Mouse (Mus musculus) lung, adult 2 months (tissue): Measurements from ENCODE around the gene Epb41l3. TPM values are rescaled to one million over a fixed set of nuclear protein-coding genes. Genes with fewer than 3 reads are reported as not detected.

Experiments
- DNase-seq: peaks from one replicate; pipeline ENCODE4 v3.0.0; 2022
- H3K4me1 ChIP-seq: fragments of 200-500 bp; 2 replicates; pipeline ENCODE4 v1.6.1; 2011; ENCODE audit warnings: low read length; ENCODE audit not compliant: control insufficient read depth, insufficient read depth
- H3K4me3 ChIP-seq: fragments of 200-500 bp; replicated peaks from 2 replicates; pipeline ENCODE3; 2011; ENCODE audit warnings: low read depth, mild to moderate bottlenecking, control low read depth, low read length; ENCODE audit errors: extremely low read depth
- CTCF ChIP-seq: fragments of 200-500 bp; IDR thresholded peaks from 2 replicates; pipeline ENCODE4 v1.5.1; 2011; ENCODE audit warnings: mild to moderate bottlenecking, low read length, control low read depth; ENCODE audit not compliant: insufficient read depth
- POLR2A ChIP-seq: fragments of 200-500 bp; IDR thresholded peaks from 2 replicates; pipeline ENCODE4 v1.6.1; 2011; ENCODE audit warnings: low read depth, mild to moderate bottlenecking, control low read depth, low read length, borderline replicate concordance; ENCODE audit errors: extremely low read depth
- WGBS: fragments of 180-500 bp; shearing (Covaris S2); methylation state at CpG from one replicate; pipeline ENCODE4 v1.1.7; 2018; 5-methylcytosine and 5-hydroxymethylcytosine counted together
- polyA plus RNA-seq: library from polyadenylated mRNA; depleted of rRNA; stranded (reverse); fragments of >200 nt; gene quantifications from 2 replicates; pipeline ENCODE4 v1.2.3, GENCODE M21; 2012

Gene Epb41l3
- polyA plus RNA-seq, 1 experiment: 7.2 TPM

DNA sequence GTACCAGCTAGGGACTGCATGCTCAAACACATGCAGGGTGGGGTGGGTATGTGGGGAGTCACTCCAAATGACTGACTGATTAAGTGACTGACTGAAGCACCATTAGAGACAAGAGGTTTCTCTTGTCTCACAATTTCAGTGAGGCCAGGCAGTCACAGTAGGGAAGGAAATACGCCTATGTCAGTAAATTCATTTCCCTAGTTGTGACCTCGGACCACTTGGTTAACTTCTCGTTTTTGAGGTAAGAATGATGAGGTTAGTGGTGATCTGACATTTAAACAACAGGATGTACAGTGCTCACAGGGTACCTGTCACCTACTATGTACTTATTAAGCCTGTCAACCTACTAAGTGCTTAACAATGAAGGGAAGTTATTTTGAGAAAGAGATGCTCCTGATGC, 67.5 kb downstream of the Epb41l3 start:
- WGBS: 56% methylated on average over 3 of the region's 3 CpGs
- Histone ChIP-seq H3K4me3 (no peak overlapping the region), H3K4me1 (no peaks in the 10 kb centered on the region)
- no peak for TF ChIP-seq CTCF
- no peak for TF ChIP-seq POLR2A
- DNase-seq: no peak

DNA sequence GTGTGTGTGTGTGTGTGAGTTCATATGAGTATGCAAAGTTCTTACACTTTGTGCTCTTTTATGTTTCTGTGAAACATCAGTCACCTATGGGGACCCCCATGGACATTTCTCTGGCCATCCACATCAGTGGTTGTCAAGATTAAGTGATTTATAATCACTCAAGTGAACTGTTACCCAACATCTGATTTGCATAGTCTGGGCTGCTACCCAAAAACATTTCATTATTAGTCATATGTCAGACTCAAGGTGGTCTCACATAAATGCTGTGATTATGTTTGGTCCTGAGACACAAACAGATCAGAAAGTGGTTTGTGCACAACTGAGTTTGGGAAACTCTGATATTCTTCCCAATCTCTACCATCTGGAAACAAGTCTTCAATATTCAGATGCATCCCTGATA, 75.3 kb downstream of the Epb41l3 start:
- Histone ChIP-seq H3K4me3 (no peak overlapping the region), H3K4me1 (no peaks in the 10 kb centered on the region)
- TF ChIP-seq CTCF: no peak
- TF ChIP-seq POLR2A: no peak
- no peak for DNase-seq

DNA sequence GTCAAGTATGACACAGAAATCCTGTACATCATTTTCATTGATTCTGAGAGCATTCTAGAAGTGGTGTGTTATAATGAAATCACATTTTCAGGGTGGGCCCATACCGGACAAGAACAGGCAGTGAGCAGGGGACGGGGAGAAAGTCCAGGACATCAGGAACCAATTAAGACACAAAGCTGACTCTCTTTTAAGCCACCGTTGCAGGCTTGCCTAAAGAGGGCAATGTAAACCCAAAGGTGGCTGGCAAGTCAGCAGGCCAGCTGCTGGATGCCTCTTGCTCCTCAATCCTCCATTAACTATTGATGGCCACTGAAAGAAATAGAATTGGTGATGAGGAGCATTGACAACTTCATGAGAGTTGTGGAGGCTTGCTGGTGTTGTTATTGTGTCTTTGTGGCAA, 75.8 kb downstream of the Epb41l3 start:
- no peaks in the 10 kb centered on the region for H3K4me1 ChIP-seq
- WGBS: 37% methylated on average over 3 of the region's 3 CpGs
- DNase-seq: no peak
- no peak overlapping the region for H3K4me3 ChIP-seq
- TF ChIP-seq CTCF (no peak), POLR2A (no peak)

DNA sequence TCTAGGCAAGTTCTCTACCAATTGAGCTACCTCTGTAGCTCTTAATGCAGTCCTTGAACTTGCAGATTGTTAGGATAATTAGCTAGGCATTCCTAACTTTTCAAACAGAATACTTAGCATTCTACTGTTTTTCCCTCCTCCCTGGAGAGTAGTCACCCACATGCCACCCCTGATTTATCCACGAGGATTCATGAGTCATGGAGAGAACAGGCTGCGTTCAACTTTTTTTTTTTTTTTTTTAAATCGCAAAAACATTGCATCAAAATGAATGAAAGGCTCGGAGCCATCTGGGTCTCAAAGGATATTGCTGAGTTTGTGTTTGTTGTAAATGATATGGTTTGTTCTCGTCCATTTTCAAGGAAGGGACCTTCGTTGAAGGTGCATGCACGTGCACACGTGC, 79.6 kb downstream of the Epb41l3 start:
- Histone ChIP-seq H3K4me3 (no peak overlapping the region), H3K4me1 (no peaks in the 10 kb centered on the region)
- DNase-seq: no peak
- TF ChIP-seq POLR2A (no peak), CTCF (no peak)
- WGBS: 78% methylated on average over 8 of the region's 8 CpGs

DNA sequence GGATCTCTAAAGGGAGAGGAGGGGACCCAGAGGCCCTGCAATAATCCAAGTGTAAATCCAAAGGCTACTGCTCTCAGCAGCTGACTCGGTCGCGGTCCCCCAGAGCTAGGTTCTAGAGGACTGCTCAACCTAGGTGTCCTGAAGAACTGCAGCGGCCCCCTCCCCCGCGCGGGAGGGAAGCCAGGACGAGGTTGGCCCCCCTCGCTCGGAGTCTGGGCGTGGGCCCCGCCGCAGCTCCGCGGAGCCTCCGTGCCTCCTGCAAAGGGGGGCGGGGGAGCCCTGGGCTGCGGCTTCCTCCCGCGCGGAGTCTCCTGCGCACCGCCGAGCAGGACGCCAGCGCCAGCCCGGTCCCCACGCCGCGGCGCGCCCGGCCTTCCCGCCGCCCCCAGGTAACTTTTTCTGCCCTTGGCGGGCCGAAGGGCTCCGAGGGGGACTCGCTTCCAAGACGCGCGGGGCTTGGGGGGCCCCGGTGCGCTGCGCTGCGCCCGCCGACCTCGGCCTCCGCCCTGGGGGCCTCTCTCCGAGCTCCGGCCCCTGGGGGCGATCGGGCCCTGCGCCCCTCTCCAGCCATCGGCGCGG, 81.1 kb downstream of the Epb41l3 start:
- Histone ChIP-seq H3K4me3 (peak overlapping the region; percentile 54), H3K4me1 (no peaks in the 10 kb centered on the region)
- WGBS: 1% methylated on average over 57 of the region's 58 CpGs
- no peak for TF ChIP-seq CTCF
- no peak for TF ChIP-seq POLR2A
- peak; percentile 24 for DNase-seq

DNA sequence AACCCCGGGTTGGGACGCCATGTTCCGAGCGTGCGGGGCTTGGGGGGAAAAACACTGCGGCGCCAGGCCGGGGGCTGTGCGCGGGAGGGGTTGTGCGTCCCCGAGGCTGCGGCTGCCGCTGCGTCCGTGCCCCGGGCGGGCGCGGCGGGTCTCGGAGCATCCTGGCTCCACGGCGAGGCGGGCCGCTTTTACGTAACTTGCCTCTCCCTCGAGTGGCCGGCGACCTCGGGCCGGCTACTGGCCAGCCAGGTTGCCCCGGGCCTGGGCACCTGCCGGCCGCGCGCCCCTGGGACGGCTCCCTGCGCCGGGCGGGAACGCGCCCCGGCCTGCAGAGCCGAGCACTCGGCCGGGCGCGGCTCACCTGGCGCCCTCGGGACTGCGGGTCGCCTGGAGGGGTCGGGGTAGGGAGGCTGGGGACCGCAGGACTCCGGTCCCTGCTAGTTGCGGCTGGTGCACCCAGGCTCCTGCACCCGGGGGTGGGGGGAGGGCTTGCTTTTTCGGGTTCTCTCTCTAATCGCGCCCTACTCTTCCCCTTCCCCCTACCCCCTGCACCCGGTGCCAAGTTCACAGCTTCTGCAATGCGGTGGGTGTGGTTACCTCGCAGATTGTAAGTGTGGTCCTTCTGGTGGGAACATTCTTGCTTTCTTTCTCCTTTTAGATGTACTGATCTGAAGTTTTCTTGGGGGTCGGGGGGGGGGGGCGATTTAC, 81.8 kb downstream of the Epb41l3 start:
- DNase-seq: peak; percentile 23
- Histone ChIP-seq H3K4me1 (no peaks in the 10 kb centered on the region), H3K4me3 (peak overlapping the region; percentile 54)
- no peak for TF ChIP-seq CTCF
- TF ChIP-seq POLR2A: no peak
- WGBS: under 1% methylated on average over 59 of the region's 66 CpGs

DNA sequence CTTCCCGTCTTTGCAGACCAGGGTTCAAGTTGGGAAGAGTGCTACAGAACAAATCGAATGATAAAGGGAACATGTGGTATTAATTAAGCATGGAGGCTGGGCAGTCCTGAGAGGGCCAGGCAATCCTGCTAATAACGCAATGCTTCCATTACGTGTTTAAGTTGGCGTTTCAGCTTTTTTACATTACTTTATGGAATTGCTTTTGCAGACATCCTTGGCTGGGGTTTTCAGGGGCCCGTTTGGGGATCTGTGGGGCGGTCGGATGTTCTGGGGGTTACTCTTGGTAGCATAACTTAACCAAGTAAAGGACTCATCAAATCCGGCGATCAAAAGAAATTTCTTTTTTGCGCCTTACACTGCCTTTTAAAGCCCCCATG, 82.3 kb downstream of the Epb41l3 start:
- TF ChIP-seq POLR2A (no peak), CTCF (no peak)
- Histone ChIP-seq H3K4me1 (no peaks in the 10 kb centered on the region), H3K4me3 (no peak overlapping the region)
- WGBS: 12% methylated on average over 11 of the region's 11 CpGs
- no peak for DNase-seq

DNA sequence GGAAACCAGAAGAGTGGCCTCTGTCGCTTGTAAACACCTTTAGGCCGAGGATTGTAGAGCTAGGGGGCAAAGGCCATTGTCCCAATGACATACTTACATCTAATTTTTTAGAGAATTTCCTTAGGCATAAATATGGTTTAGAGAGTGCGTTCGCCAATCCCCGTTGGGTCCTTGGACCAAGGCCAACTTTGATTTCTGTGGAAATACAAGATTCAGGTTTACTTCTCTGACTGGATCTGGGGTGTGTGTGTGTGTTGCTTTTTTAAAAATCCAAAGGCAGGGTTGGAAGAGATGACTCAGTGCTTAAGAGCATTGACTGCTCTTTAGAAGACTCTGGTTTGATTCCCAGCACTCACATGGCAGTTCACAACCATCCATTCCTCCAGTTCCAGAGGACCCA, 83.2 kb downstream of the Epb41l3 start:
- no peaks in the 10 kb centered on the region for H3K4me1 ChIP-seq
- no peak for DNase-seq
- WGBS: 79% methylated on average over 5 of the region's 5 CpGs
- H3K4me3 ChIP-seq: no peak overlapping the region
- TF ChIP-seq CTCF (no peak), POLR2A (no peak)

DNA sequence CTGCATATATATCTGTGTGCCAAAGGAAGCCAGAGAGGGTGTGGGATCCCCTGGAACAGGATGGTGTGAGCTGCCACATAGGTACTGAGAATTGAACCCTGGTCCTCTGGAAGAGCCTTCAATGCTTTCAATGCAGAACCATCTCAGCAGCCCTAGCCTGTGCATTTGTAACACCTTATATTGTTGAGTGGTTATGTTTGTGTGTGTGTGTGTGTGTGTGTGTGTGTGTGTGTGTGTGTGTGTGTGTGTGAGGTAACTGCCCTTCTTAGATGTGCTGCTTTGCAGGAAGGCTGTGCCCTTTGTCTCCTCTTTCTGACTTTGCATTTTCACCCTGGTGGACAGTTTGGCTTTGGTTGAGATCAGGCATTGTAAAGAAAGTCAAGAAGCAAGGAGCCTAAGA, 87.2 kb downstream of the Epb41l3 start:
- Histone ChIP-seq H3K4me1 (no peaks in the 10 kb centered on the region), H3K4me3 (no peak overlapping the region)
- no peak for DNase-seq
- TF ChIP-seq POLR2A (no peak), CTCF (no peak)

DNA sequence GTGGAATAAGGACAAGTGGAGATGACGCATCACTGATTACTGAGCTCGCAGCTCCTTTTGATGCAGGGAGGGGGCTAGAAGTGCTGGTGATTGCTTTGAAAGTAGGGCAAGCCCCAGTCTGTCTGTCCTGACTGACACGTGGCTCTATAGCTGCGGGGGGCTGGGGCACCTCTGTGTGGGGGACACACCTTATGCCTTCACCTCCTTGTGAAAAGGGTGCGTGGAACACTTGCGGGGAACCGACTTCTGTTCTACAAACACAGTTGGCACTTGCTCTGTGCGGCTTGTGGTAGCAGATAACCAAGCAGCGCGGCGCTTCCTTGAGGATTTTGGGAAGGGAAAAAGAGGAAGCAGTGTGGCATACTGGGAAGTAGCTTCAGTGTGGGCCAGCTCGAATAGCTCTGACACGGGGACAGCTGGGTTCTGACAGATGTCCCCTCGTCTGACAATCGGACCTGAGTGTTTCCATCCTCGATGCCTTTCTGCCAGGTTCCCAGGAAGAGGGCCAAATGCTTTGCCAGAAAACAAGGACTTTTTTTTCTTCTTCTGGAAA, 101.5 kb downstream of the Epb41l3 start:
- Histone ChIP-seq H3K4me3 (no peak overlapping the region), H3K4me1 (no peaks in the 10 kb centered on the region)
- DNase-seq: no peak
- TF ChIP-seq CTCF (no peak), POLR2A (no peak)
- 58% methylated on average over 16 of the region's 16 CpGs for WGBS
